In the genomic region with DNA sequence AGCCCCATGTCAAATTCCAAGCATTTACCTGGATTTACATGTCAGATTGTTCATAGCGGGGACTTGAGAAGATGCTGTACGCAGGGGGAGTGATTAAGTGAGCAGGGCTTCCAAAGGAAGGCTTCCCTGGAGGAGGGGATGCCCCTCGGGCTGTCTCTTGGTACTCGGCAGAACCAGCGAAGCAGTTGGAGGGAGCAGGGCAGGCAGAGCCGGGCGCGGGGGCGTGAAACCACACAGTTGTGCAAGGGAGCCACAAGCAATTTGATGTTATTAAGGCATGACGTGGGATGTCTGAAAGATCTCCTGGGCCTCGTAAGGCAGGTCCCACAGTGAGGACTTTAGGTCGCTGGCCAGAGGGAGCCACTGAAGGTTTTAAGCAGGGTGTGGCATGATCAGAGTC, we compare ENCODE assay signal across 26 mouse cellular contexts. TPM values are rescaled to one million over a fixed set of nuclear protein-coding genes. Genes with fewer than 3 reads are reported as not detected.
DNase-seq lines count a peak whose midpoint lies in the region; ATAC-seq lines count a peak whose summit lies in the region.
"Had no signal": no experiment of that assay in that cellular context is flagged by ENCODE, and none has a peak within 500 bp of the region (broad histone marks: within the 10 kb centered on the region; RNA-seq: fewer than 3 reads in every experiment).

No protein-coding gene starts in this region.

- ATAC-seq in embryonic facial prominence, embryonic 13.5 days (ENCODE audit: insufficient number of reproducible peaks, insufficient read depth, low FRiP score, low TSS enrichment, low read depth), result peak; percentile 21; the same call in 1 of the 2 replicates
- no peak for ATAC-seq in midbrain, embryonic 13.5 days
- peak; percentile 61 for ATAC-seq in granulocyte monocyte progenitor cell, adult 5-6 weeks (replicated peaks; ENCODE audit: poor library complexity, severe bottlenecking)
- ATAC-seq: forebrain, embryonic 14.5 days; inflammation-experienced regulatory T-cells, adult 6 months; midbrain, embryonic 16.5 days had no signal

- peak overlapping the region; percentile 39; the same call in 1 of the 2 replicates for H3K27ac ChIP-seq in embryonic facial prominence, embryonic 13.5 days
- no peak overlapping the region for H3K27ac ChIP-seq in embryonic facial prominence, embryonic 10.5 days (replicated peaks)
- H3K27ac ChIP-seq in midbrain, embryonic 10.5 days (replicated peaks), result 0 out of 2 replicates have a peak overlapping the region, but pooled peaks have one; percentile 23
- H3K27ac ChIP-seq in midbrain, embryonic 13.5 days, result no peak overlapping the region
- H3K27ac ChIP-seq: hindbrain, embryonic 10.5 days; limb, embryonic 10.5 days; liver, embryonic 13.5 days; lung, embryonic 15.5 days had no signal

- H3K4me2 ChIP-seq in embryonic facial prominence, embryonic 13.5 days, result no peak overlapping the region
- no peak overlapping the region for H3K4me2 ChIP-seq in midbrain, embryonic 13.5 days (replicated peaks)
- H3K4me2 ChIP-seq: liver, embryonic 13.5 days; lung, embryonic 15.5 days had no signal

- H3K9me3 ChIP-seq in embryonic facial prominence, embryonic 13.5 days, result no peaks in the 10 kb centered on the region
- no peaks in the 10 kb centered on the region for H3K9me3 ChIP-seq in embryonic facial prominence, embryonic 10.5 days
- no peaks in the 10 kb centered on the region for H3K9me3 ChIP-seq in midbrain, embryonic 10.5 days (replicated peaks)
- H3K9me3 ChIP-seq in midbrain, embryonic 13.5 days, result no peaks in the 10 kb centered on the region
- H3K9me3 ChIP-seq: G1E; hindbrain, embryonic 10.5 days; limb, embryonic 10.5 days; liver, embryonic 13.5 days; lung, embryonic 15.5 days had no signal

- no peak overlapping the region for H3K4me3 ChIP-seq in embryonic facial prominence, embryonic 13.5 days
- H3K4me3 ChIP-seq in embryonic facial prominence, embryonic 10.5 days, result no peak overlapping the region
- no peak overlapping the region for H3K4me3 ChIP-seq in midbrain, embryonic 10.5 days
- H3K4me3 ChIP-seq in midbrain, embryonic 13.5 days (replicated peaks), result no peak overlapping the region
- H3K4me3 ChIP-seq: hindbrain, embryonic 10.5 days; limb, embryonic 10.5 days; liver, embryonic 13.5 days; lung, embryonic 15.5 days had no signal

- H3K4me1 ChIP-seq in embryonic facial prominence, embryonic 13.5 days, result peaks cover 69% of the 10 kb centered on the region
- H3K4me1 ChIP-seq in embryonic facial prominence, embryonic 10.5 days, result peaks cover 40% of the 10 kb centered on the region
- H3K4me1 ChIP-seq in midbrain, embryonic 10.5 days, result peaks cover 44% of the 10 kb centered on the region
- H3K4me1 ChIP-seq in midbrain, embryonic 13.5 days (replicated peaks), result peaks cover 11% of the 10 kb centered on the region

- 35% methylated on average over 12 of the region's 12 CpGs for WGBS in embryonic facial prominence, embryonic 13.5 days
- WGBS in embryonic facial prominence, embryonic 10.5 days, result 62% methylated on average over 12 of the region's 12 CpGs
- 74% methylated on average over 12 of the region's 12 CpGs for WGBS in midbrain, embryonic 10.5 days
- 77% methylated on average over 12 of the region's 12 CpGs for WGBS in midbrain, embryonic 13.5 days

- DNase-seq in embryonic facial prominence, embryonic 10.5 days (ENCODE audit: low spot score), result no peak
- DNase-seq in midbrain, embryonic 10.5 days (ENCODE audit: low spot score), result no peak
- DNase-seq in urinary bladder, postnatal 10 days (ENCODE audit: low spot score), result no peak
- no peak for DNase-seq in heart, adult 18-20 months
- no peak for DNase-seq in adrenal gland, adult (ENCODE audit: inconsistent age in 2 of 2, low spot score in 1 of 2)
- DNase-seq: B cell, adult 2 months; cerebellum, adult 9-11 months; gastrocnemius, postnatal 25 days; kidney, adult 8-10 months; kidney, postnatal 36 days; layer of hippocampus, adult 9-11 months; liver, embryonic 13.5 days; right cerebral cortex, postnatal 14 days; spleen, adult 18-20 months; thymus, postnatal 36 days had no signal

- no peaks in the 10 kb centered on the region for H3K36me3 ChIP-seq in embryonic facial prominence, embryonic 13.5 days
- H3K36me3 ChIP-seq in embryonic facial prominence, embryonic 10.5 days (replicated peaks), result no peaks in the 10 kb centered on the region; the same call in 1 of the 2 replicates
- H3K36me3 ChIP-seq in midbrain, embryonic 10.5 days, result peaks cover 41% of the 10 kb centered on the region
- no peaks in the 10 kb centered on the region for H3K36me3 ChIP-seq in midbrain, embryonic 13.5 days
- H3K36me3 ChIP-seq: G1E; liver, embryonic 13.5 days had no signal

- H3K27me3 ChIP-seq in embryonic facial prominence, embryonic 13.5 days, result no peaks in the 10 kb centered on the region
- H3K27me3 ChIP-seq in embryonic facial prominence, embryonic 10.5 days (replicated peaks; ENCODE audit: low read depth, poor library complexity, severe bottlenecking), result no peaks in the 10 kb centered on the region
- no peaks in the 10 kb centered on the region for H3K27me3 ChIP-seq in midbrain, embryonic 10.5 days (ENCODE audit: low read depth, poor library complexity, severe bottlenecking)
- no peaks in the 10 kb centered on the region for H3K27me3 ChIP-seq in midbrain, embryonic 13.5 days
- H3K27me3 ChIP-seq: lung, embryonic 15.5 days had no signal

- H3K9ac ChIP-seq in embryonic facial prominence, embryonic 13.5 days, result no peak overlapping the region
- H3K9ac ChIP-seq in midbrain, embryonic 13.5 days (replicated peaks), result no peak overlapping the region
- H3K9ac ChIP-seq: liver, embryonic 13.5 days; lung, embryonic 15.5 days had no signal

RNA-seq across cellular contexts. Expression of a gene that starts 28.9 kb away (rescaled TPM):
- polyA plus RNA-seq in embryonic facial prominence, embryonic 13.5 days (2015; fragmentation: Nextera tagmentation; extraction: Ambion mirVana), result 2.6 and 4.0 TPM in 2 replicates
- polyA plus RNA-seq in embryonic facial prominence, embryonic 10.5 days (2016; fragmentation: Nextera tagmentation; extraction: Ambion mirVana), result 2.4 and 3.0 TPM in 2 replicates
- polyA plus RNA-seq in midbrain, embryonic 10.5 days (2016; fragmentation: Nextera tagmentation; extraction: Ambion mirVana), result 3.6 and 3.7 TPM in 2 replicates
- polyA plus RNA-seq in midbrain, embryonic 13.5 days (2015; fragmentation: Nextera tagmentation; extraction: Ambion mirVana), result 3.5 and 4.7 TPM in 2 replicates
- 0.88 TPM in 1 of 2 replicates, not detected in the other for total RNA-seq in granulocyte monocyte progenitor cell, adult 5-6 weeks (2014; fragmentation: Nextera tagmentation)
- 0.10 TPM in 1 of 2 replicates, not detected in the other for total RNA-seq in granulocyte monocyte progenitor cell, adult 5-6 weeks (2017)
- total RNA-seq in heart, adult 18-20 months (2021), result 1 to 10 TPM; 6.2 to 6.6 TPM
- total RNA-seq: G1E had no signal
- polyA plus RNA-seq: G1E; inflammation-experienced regulatory T-cells, adult 6 months had no signal

RNA-seq across cellular contexts. Expression of a gene that starts 38.1 kb away (rescaled TPM):
- polyA plus RNA-seq in embryonic facial prominence, embryonic 13.5 days (2015; fragmentation: Nextera tagmentation; extraction: Ambion mirVana), result 1.7 and 2.9 TPM in 2 replicates
- polyA plus RNA-seq in embryonic facial prominence, embryonic 10.5 days (2016; fragmentation: Nextera tagmentation; extraction: Ambion mirVana), result 0.28 and 0.44 TPM in 2 replicates
- 0.70 and 1.2 TPM in 2 replicates for polyA plus RNA-seq in midbrain, embryonic 10.5 days (2016; fragmentation: Nextera tagmentation; extraction: Ambion mirVana)
- 7.8 and 10.1 TPM in 2 replicates for polyA plus RNA-seq in midbrain, embryonic 13.5 days (2015; fragmentation: Nextera tagmentation; extraction: Ambion mirVana)
- not detected in 2 replicates for total RNA-seq in granulocyte monocyte progenitor cell, adult 5-6 weeks (2014; fragmentation: Nextera tagmentation)
- total RNA-seq in granulocyte monocyte progenitor cell, adult 5-6 weeks (2017), result not detected in 2 replicates
- total RNA-seq in heart, adult 18-20 months (2021), result 1 to 10 TPM; 3.1 to 3.7 TPM
- total RNA-seq: G1E; neutrophil, adult 5-6 weeks had no signal
- polyA plus RNA-seq: G1E; inflammation-experienced regulatory T-cells, adult 6 months had no signal

Comparison
In these comparisons a context has a peak if more than half of its experiments do, and no peak if none do; other contexts are left out.
1. H3K27ac ChIP-seq: peak in embryonic facial prominence, embryonic 13.5 days (single experiment) and midbrain, embryonic 10.5 days (single experiment); none in embryonic facial prominence, embryonic 10.5 days (single experiment) and midbrain, embryonic 13.5 days (single experiment).